Mouse (Mus musculus): Measurements from ENCODE around the gene Coq10b. TPM values are rescaled to one million over a fixed set of nuclear protein-coding genes. Genes with fewer than 3 reads are reported as not detected.

Gene Coq10b
- polyA plus RNA-seq, 2 experiments, result 8.6 to 15.4 TPM

DNA sequence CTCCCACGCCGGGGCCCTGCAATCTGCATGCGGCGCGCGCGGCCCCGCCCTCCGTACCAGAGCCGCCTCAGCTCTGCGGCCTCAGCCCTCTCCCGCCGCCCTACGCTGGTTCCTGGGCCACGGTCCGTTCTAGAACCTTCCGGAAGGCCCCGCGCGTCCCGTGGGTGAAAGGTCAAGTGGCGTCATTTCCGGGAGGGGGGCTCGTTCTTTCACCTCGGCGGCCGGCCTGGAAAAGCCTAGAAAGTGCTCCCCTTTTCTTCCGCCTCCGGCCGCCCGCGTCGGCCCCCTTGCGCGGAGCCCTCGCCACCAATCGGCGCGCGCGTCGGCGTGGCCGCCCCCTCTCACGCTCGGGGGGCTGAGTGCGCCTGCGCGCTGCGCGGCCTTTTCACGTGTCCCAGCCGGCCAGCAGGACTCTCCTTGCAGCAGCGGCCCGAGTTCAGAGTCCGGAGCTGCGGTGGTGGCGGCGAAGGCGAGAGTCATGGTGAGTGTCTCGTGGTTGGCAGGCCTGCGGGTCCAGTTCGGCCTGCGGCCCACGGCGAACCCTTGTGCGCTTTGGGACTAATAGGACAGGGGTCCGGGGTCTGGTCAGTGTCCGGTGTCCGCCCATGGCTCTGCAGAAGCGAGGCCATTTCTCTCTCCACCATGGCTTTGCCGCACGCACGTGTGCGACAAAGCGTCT, 35.5 kb downstream of the Coq10b start, which contains the start of the genes Hspe1 and Hspd1:
TSS of gene Hspe1 (plus strand) at position 201 of the 679 bp plus-strand sequence.
TSS of gene Hspd1 (minus strand) at position 312 of the 679 bp plus-strand sequence.
- H3K4me1 ChIP-seq (replicated peaks; ENCODE audit: control insufficient read depth in 2 of 2, insufficient read depth in 2 of 2, low read length in 1 of 2), result peaks cover 6 to 28% of the 10 kb centered on the region in 2 experiments; a peak in 3 of 4 replicates
- H3K27ac ChIP-seq, result peak within 1 kb of the TSS; percentile 67

DNA sequence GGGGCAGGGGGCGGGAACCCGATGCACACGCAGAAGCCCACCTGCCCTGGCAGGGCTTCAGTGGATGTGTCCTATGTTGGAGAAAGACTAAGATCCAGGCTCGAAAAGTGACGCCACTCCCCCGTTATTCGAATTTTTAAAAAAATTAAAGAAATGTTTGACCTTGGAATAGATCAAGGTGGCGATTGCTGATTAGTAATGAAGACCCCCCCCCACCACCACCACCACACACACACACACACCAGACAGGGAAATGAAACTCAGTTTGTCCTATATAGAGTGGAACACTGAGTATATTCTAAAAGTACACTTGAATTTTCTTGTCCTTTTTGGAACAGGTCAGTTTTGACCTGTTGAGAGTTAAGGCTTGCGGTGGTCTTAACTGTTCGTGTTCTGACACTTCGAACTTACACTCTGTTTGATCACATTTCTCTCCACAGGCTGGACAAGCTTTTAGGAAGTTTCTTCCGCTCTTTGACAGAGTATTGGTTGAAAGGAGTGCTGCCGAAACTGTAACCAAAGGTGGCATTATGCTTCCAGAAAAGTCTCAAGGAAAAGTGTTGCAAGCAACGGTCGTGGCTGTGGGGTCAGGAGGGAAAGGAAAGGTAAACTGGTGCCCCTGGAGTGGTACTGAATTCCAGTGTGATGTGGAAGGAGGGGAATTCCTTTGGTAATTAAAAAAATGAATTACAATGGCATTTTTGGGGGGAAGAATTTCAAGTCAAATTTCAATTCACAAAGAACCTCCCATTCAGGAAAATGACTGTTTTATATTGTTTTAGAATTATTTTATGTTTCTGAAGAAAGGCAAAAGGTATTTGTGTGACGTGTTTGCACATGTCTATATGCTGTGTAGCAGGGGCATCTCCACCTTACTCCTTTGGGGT, 36.3 kb downstream of the Coq10b start:
- Histone ChIP-seq H3K36me3 (replicated peaks; ENCODE audit: control insufficient read depth, insufficient read depth, low read depth) (peaks cover 24% of the 10 kb centered on the region), H3K4me2 (ENCODE audit: low read depth) (peak overlapping the region; percentile 94), H3K27me3 (ENCODE audit: control insufficient read depth, insufficient read depth, low read length) (no peaks in the 10 kb centered on the region), H3K9ac (replicated peaks) (peak overlapping the region; percentile 89), H3K27ac (peak overlapping the region; percentile 43), H3K4me1 (replicated peaks; ENCODE audit: control insufficient read depth in 2 of 2, insufficient read depth in 2 of 2, low read length in 1 of 2) (peaks cover 6 to 25% of the 10 kb centered on the region in 2 experiments; a peak in 3 of 4 replicates), H3K4me3 (ENCODE audit: insufficient read depth in 1 of 2, low read depth in 2 of 2, low read length in 2 of 2) (peak overlapping the region; percentile 83 to 84), H3K9me3 (ENCODE audit: control insufficient read depth, low read length) (no peaks in the 10 kb centered on the region)
- TF ChIP-seq EP300 (IDR thresholded peaks at IDR 0.05; ENCODE audit: low read depth), result no peak
- TF ChIP-seq CTCF (IDR thresholded peaks at IDR 0.05; ENCODE audit: low read depth), result no peak
- no peak for ATAC-seq (ENCODE audit: insufficient read depth)
- 3% methylated on average over 16 of the region's 16 CpGs for WGBS (ENCODE audit: insufficient replicate concordance)
- no peak for DNase-seq (ENCODE audit: low read depth in 3 of 3, low spot score in 3 of 3)

More for the DNA sequence above, 35.5 kb downstream of the Coq10b start, which contains the start of the genes Hspe1 and Hspd1:
- Histone ChIP-seq H3K27me3 (ENCODE audit: control insufficient read depth, insufficient read depth, low read length) (no peaks in the 10 kb centered on the region), H3K36me3 (replicated peaks; ENCODE audit: control insufficient read depth, insufficient read depth, low read depth) (peaks cover 32% of the 10 kb centered on the region), H3K4me3 (ENCODE audit: insufficient read depth in 1 of 2, low read depth in 2 of 2, low read length in 2 of 2) (peak within 1 kb of the TSS; percentile 83 to 84), H3K9me3 (ENCODE audit: control insufficient read depth, low read length) (no peaks in the 10 kb centered on the region), H3K4me2 (ENCODE audit: low read depth) (peak within 1 kb of the TSS; percentile 94), H3K9ac (replicated peaks) (peak within 1 kb of the TSS; percentile 89)
- ATAC-seq (ENCODE audit: insufficient read depth), result peak; percentile 90
- peak; percentile 91 to 93 (median 92) for DNase-seq (ENCODE audit: low read depth in 3 of 3, low spot score in 3 of 3)
- WGBS (ENCODE audit: insufficient replicate concordance), result under 1% methylated on average over 76 of the region's 76 CpGs
- TF ChIP-seq EP300 (IDR thresholded peaks at IDR 0.05; ENCODE audit: low read depth) (peak; percentile 48; the same call in 1 of the 2 replicates), CTCF (IDR thresholded peaks at IDR 0.05; ENCODE audit: low read depth) (0 out of 2 replicates have a peak, but pooled peaks have one; percentile 16)

DNA sequence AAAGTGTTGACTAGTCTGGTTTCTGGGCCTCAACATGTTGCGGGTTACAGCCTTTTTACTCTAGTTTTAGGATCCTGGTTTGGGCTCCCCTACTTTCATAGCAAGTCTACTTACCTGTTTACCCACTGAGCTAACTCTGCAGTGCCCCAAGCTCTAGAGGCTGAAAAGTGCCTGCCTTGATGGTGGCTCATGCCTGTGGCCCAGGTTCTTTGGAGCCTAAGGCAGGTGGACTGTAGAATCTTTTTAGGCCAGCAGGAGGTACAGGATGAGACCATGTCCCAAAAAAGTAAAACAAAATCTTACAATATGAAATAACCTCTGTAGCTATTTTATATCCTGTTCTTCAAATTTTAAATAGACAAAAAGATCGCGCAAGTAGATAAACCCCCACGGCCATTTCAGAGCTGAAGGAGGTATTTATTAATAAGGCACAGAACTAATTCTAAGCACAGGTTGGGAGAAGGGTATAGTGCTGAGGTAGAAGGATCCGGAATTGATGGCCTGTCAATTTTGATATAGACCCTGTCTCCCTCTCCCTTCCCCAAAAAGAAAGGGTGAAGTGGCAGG, 37.0 kb downstream of the Coq10b start:
- 54% methylated on average over 5 of the region's 5 CpGs for WGBS (ENCODE audit: insufficient replicate concordance)
- Histone ChIP-seq H3K4me1 (replicated peaks; ENCODE audit: control insufficient read depth in 2 of 2, insufficient read depth in 2 of 2, low read length in 1 of 2) (peaks cover 6 to 22% of the 10 kb centered on the region in 2 experiments; a peak in 3 of 4 replicates), H3K36me3 (replicated peaks; ENCODE audit: control insufficient read depth, insufficient read depth, low read depth) (peaks cover 17% of the 10 kb centered on the region)

DNA sequence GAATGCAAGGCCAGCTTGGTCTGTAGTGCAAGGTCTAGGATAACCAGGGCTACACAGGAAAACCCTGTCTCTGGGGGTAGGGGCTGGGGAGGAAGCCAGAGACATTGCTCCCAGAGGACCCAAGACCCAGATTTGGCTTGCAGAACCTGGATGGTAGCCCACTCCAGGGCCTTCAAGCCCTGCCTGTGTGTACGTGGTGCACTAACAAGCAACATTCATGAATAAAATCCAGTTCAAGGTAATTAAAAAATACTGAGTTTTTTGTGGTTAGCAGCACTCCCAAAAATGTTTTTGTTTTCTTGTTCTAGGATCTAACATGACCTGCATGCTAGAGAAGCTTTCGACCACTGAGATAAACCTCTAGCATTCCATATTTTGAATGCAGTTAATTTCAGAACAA, 39.5 kb downstream of the Coq10b start:
- DNase-seq (ENCODE audit: low read depth in 3 of 3, low spot score in 3 of 3) (no peak), ATAC-seq (ENCODE audit: insufficient read depth) (no peak)
- no peak overlapping the region for H3K27ac ChIP-seq
- no peak overlapping the region for H3K9ac ChIP-seq (replicated peaks)
- no peaks in the 10 kb centered on the region for H3K27me3 ChIP-seq (ENCODE audit: control insufficient read depth, insufficient read depth, low read length)
- WGBS (ENCODE audit: insufficient replicate concordance), result 74% methylated on average over 2 of the region's 2 CpGs
- no peaks in the 10 kb centered on the region for H3K9me3 ChIP-seq (ENCODE audit: control insufficient read depth, low read length)
- H3K36me3 ChIP-seq (replicated peaks; ENCODE audit: control insufficient read depth, insufficient read depth, low read depth), result peaks cover 8% of the 10 kb centered on the region
- peaks cover 3 to 12% of the 10 kb centered on the region in 2 experiments; a peak in 3 of 4 replicates for H3K4me1 ChIP-seq (replicated peaks; ENCODE audit: control insufficient read depth in 2 of 2, insufficient read depth in 2 of 2, low read length in 1 of 2)
- no peak for TF ChIP-seq CTCF (IDR thresholded peaks at IDR 0.05; ENCODE audit: low read depth)
- TF ChIP-seq EP300 (IDR thresholded peaks at IDR 0.05; ENCODE audit: low read depth), result no peak
- no peak overlapping the region for H3K4me3 ChIP-seq (ENCODE audit: insufficient read depth in 1 of 2, low read depth in 2 of 2, low read length in 2 of 2)
- no peak overlapping the region for H3K4me2 ChIP-seq (ENCODE audit: low read depth)

More for the DNA sequence above, 37.0 kb downstream of the Coq10b start:
- TF ChIP-seq CTCF (IDR thresholded peaks at IDR 0.05; ENCODE audit: low read depth) (0 out of 2 replicates have a peak, but pooled peaks have one; percentile 11), EP300 (IDR thresholded peaks at IDR 0.05; ENCODE audit: low read depth) (no peak)
- H3K27me3 ChIP-seq (ENCODE audit: control insufficient read depth, insufficient read depth, low read length), result no peaks in the 10 kb centered on the region
- peak overlapping the region; percentile 89 for H3K9ac ChIP-seq (replicated peaks)
- DNase-seq (ENCODE audit: low read depth in 3 of 3, low spot score in 3 of 3) (no peak), ATAC-seq (ENCODE audit: insufficient read depth) (no peak)
- peak overlapping the region; percentile 24 for H3K27ac ChIP-seq
- H3K4me2 ChIP-seq (ENCODE audit: low read depth), result peak overlapping the region; percentile 94
- peak overlapping the region; percentile 83 to 84 for H3K4me3 ChIP-seq (ENCODE audit: insufficient read depth in 1 of 2, low read depth in 2 of 2, low read length in 2 of 2)
- no peaks in the 10 kb centered on the region for H3K9me3 ChIP-seq (ENCODE audit: control insufficient read depth, low read length)
